Mouse (Mus musculus): ENCODE measurements around the gene Adamts10.

Gene Adamts10

DNA sequence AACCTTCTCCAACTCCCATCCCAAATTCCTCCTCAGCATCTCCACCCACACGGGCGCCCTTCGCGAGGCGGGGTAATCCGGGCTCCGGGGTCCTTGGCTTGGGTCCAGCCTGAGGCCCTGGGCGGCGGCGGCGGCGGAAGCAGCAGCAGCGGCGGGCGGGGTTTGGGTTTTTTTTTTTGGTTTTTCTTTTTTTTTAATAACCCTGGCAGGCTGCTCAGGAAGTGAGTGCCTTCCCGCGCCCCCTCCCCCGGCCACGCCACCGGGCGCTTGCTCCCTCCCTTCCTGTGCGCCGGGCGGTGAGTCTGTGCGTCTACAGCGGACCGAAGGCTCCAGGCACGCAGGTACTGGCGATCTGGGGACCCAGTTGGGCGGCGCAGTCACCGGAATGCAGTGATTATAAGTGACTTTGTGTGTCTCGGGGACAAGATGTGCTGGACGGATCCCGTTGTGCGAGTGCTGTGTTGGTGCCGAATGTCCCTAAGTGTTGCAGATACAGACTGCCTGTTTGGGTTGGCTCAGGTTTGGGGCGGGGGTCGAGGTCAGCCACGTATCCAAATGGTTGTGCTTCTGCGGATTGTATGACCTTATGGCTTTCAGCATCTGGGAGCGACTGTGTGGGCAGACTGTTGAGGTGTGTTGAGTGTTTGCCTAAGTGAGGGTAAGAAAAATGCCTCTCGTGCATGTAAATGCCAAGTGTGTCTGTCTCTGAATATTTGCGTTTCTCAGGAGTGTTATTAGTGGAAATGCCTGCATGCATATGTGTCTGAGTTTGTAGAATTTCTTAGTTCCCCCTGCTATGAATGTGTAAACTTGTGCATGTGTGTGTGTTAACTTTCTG lies at the start of gene Adamts10:
Gene Adamts10, plus strand, starts transcription at position 287 of the 838 bp plus-strand sequence.
- peak; percentile 78 for DNase-seq (ENCODE audit: low read depth, low spot score)

DNA sequence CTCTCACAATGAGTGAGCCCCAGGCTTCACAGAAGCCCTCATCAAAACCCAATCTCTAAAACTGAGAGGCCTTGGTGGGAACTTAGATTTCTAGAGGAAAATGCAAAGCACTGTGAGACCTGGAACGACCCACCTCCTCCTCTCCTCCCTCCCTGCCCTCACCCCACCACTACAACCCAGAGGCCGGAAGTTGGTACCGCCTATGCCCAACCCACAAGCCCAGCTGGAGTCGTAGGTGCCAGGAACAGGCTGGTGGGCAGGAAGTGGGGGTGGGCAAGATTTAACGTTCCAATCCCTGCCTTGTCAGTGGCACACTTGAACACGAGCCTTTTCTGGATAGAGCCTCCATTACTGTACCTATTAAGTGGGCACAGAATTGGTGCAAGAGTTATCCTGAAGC lies 40.0 kb upstream of the Adamts10 start:
- no peak for DNase-seq (ENCODE audit: low read depth, low spot score)

DNA sequence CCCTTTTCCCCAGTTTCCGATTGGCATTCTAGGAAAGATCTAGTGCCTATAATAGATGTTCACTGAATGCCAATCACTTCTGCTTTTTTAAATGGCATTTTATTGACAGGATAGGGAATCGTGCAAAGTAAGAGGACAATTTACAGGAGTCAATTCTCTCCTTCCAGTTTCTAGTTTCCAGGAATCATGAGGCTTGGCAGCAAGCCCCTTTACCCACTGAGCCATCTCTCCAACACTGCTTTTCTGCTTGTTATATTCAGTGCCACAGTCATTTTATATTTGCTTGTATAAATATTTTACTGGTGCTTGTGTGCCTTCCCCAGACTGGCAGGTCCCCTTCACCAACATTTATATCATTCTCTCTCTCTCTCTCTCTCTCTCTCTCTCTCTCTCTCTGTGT lies 36.8 kb upstream of the Adamts10 start:
- DNase-seq (ENCODE audit: low read depth, low spot score), result no peak

DNA sequence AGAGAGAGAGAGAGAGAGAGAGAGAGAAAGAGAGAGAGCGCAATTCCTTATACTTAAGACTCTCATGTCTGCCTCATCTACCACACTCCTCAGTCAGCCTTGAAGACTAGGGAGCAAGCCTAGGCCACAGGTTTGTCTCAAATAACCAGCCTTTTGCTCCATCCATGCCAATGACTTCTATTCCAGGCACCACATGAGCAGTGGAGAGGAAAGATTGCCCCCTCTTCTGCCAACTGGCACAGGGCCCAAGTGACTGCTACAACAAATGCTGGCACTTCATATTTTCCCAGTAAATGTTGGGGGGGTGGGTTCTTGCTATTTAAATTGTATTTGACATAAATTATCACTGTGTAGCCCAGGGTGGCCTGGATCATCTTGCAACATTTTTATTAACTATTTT lies 36.4 kb upstream of the Adamts10 start:
- no peak for DNase-seq (ENCODE audit: low read depth, low spot score)

DNA sequence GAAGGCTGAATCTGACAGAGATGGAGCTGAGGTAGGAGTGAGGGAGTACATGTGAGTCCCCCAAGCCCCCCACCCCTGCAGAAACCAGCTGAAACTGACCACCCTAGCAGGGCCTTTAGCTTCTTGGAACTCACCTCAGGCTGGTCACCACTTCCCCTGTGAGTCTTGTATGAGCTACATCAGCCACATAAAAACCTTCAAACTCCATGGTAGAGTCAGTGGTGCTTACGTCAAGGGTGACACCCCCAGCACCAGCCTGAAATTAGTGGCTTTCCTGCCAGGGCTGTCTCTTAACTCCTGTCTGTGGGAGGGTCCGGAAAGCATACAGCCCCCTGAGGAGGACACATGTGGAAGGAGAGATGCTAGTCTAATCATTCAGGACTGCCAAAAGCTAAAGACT lies 32.6 kb upstream of the Adamts10 start:
- no peak for DNase-seq (ENCODE audit: low read depth, low spot score)

DNA sequence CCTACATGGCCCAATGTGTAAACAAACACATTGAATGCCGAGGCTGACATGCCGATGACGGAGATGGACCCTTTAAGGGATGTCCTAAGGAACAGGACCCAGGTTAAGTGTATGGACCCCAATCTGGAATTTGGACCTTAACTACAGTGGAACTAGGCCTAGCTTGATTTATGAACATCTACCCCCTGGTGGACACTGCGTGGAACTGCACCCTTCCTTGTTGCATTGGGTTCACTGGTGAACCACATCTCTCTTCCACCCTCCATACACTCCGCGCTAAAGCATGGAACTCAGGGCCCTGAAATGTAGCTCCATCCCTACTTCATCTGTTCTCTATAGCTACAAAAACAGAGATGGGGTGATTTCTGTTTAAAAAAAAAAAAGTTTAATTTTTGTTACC lies 30.9 kb upstream of the Adamts10 start:
- peak; percentile 13 for DNase-seq (ENCODE audit: low read depth, low spot score)

DNA sequence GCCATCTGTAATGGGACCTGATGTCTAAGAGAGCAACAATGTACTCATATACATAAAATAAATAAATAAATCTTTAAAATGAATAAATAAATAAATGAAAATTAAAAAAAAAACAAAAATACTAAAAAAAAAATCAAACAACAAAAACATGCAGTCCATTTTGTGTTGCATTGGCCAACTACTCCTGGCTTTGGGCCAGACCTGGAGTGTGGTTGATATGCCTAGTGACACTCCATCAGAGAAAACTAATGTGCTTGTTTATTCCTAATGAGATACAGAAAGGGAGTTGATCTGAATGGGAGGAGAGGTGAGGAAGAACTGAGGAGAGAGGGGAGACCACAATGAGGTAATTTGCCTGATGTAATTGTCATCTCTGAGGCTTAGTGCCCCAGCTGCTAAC lies 29.4 kb upstream of the Adamts10 start:
- no peak for DNase-seq (ENCODE audit: low read depth, low spot score)

DNA sequence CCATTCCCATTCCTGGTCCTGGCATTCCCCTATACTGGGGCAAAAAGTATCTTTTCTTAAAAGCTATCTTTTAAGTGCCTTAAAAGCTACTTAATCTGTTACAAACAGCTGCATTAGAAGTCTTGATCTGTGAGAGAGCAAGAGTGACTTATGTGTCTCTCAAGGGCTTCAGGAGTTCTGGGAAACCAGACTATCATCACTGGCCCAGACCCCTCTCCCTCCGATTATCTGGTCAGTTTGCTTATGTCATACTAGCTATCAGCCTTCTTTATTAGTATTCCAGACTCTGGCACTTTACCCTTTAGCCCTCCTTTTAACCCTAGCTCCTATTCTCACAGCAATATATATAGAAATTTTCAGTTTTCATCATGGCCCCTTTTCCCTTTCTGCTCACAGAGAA lies 25.1 kb upstream of the Adamts10 start:
- DNase-seq (ENCODE audit: low read depth, low spot score), result no peak

DNA sequence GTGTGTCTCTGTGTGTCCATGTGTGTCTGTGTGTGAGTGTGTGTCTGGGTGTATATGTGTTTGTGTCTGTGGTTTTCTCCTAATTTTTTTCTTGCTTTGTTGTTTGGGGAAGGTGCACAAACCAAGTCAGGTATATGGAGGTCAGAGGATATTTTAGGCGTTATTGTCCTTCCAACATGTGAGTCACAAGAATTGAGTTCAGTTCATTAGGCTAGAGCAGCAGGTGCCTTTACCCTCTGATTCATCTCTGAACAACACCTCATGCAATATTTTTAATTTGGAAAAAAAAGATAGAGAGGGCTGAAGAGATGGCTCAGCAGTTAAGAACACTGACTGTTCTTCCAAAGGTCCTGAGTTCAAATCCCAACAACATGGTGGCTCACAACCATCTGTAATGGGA lies 15.6 kb upstream of the Adamts10 start:
- DNase-seq (ENCODE audit: low read depth, low spot score), result no peak

DNA sequence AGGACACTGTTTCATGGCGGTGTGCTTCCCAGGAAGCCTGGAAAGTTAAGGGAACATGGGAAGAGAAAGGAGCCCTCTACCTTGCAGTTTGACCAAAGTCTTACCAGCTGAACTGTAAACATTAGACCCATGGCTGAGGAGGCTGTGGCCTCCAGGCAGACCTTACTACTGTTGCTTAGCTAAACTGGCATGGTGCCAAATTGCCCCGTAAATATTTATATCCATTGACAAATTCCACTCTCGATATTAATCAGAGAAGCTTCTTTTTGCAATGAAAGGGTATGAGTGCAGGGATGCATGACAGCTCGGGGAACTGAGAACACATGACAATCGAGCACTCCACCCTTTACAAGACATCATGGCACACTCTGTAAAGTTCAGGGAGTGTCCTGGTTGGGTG lies 13.8 kb upstream of the Adamts10 start:
- no peak for DNase-seq (ENCODE audit: low read depth, low spot score)

DNA sequence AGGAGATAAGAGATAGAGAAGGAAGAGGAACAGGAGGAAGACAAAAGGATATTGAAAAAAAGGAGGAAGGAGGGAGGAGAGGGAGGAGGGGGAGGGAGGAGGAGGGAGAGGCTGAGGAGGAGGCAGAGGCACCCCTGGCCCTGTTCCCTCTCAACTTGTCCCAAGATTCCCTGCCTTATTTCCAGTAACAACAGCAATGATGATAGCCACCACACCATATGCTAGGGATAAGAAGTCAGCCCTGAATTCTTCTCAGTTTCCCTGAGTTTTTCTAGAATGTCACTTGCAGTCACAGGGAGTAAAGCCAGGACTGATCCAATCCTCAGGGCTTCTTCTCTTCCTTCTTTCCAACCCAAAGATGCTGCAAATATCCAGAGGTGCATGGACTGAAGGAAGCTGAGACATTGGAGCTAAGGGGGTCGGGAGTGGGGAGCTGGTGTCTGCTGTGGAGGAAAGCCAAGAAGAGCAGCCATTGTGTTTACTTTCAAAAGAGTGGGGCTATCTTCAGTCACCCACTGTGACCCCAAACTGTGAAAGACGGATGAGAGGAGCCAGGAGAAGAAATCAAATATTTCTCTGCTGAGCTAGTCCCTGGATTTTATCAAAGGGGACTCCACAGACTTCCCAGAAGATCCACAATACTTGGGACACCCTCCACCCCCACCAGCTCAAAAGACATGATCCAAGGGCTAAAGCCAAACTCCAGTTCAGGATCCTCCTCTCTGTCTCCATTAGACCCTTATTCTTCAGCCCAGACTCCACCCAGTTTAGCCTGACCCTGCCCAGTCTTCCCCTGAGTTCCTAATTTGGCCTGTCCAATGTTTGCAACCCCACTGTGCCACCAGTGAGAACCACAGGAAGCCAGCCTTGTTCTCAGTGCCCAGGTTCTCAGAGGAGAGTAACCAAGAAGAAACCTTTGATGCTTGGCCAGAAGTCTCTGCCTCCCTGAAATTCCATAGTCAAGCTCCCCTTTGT lies 11.3 kb upstream of the Adamts10 start:
- no peak for DNase-seq (ENCODE audit: low read depth, low spot score)

DNA sequence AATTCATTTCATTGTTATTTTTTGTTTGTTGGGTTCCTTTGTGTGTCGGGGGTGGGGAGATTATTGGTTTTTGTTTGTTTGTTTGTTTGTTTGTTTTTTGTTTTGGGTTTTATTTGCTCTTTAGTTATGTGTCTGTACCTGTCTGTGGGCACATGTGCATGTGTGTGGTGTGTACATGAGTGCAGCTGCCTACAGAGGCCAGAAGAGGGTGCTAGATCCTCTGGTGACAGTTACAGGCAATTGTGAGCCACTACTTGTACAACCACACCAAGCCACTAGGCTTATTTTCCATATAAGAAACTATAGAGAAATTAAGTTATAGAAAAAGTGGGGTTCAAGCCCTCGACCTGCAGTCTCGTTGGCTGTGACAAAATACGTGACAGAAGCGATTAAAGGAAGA lies 10.1 kb upstream of the Adamts10 start:
- DNase-seq (ENCODE audit: low read depth, low spot score), result no peak

DNA sequence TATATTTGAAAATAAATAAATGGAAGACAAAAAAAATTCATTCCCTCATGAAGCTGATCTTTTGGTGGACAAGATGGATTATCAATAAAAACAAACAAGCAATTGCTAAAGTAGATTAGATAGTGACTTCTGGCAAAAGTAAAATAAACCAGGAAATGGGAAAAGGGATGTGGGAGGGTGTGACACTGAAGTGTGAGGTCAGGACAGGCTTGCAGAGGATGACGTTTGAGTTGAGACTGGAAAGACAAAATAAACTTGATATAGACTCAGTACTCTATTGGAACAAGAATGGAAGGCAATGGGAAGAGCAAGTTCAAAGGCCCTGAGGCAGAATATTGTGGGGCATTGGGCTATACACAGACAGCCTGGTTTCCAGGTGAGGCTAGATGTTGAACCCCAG lies 3.6 kb upstream of the Adamts10 start:
- no peak for DNase-seq (ENCODE audit: low read depth, low spot score)

DNA sequence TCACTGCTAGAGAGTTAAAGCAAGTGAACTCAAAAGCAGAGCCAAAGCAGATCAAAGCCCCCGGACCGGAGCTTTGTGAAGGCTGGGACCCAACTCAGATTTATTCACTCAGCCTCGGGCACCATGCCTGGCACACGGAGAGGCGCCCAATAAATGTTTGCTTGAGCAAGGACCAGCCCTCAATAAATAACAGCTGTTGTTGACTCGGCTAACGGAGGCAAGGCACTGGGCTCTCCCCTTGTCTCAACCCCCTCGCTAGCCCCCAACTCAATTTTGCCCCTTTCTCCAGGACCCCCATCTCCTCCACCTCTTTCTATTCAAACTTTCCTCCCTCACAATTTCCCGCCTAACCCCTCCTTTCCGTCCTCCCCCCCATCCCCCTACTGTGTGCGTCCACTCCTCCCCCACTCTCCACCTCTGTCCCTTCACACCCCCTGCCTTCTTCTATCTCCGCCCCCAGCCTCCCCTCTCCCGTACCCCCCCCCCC lies 530 bp upstream of the Adamts10 start:
- peak; percentile 52 for DNase-seq (ENCODE audit: low read depth, low spot score)

DNA sequence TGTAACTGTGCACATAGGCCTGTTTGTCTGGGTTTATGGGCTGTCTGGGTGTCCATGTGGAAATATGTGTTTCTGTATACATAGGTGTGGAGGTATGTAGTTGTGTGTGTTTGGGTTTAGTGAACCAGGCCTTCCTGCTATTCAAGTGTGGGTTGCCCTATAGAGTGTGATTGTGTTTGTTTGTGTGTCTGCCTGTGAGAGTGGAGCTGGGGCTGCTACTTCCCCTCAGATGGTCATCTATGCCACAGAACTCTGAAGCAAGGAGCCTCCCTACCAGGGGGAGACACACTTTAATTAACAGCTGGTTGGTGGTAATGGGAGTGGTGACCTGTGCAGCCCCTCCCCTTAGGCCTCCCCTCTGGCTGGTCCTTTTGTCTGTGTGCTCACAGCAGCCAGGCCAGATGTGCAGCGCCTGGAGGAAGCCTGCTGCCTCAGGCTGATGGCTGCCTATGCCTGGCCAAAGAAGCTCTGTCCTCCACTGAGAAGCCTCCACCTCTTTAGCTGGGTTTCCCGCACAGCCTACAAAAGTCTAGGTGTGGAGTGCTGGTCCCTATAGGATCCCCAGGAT lies 886 bp downstream of the Adamts10 start:
- peak; percentile 64 for DNase-seq (ENCODE audit: low read depth, low spot score)

DNA sequence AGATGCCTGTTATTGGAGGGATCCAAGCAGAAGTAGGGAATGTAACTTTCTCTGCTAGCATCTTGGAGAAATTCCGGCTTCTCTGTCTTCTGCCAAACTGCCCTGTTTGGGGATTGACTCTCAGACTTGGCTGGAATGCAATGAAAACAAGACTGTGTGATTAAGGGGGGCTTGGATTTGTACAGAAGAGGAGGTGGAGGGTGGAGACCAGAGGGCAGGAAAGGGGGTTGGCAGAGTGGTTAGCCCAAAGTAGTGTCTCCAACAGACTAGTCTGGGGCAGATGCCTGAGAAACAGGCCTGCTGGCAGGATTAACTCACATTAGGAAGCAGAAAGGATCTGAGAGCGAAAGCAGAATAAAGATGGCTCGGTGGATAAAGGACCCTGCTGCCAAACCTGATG lies 2.5 kb downstream of the Adamts10 start:
- no peak for DNase-seq (ENCODE audit: low read depth, low spot score)

DNA sequence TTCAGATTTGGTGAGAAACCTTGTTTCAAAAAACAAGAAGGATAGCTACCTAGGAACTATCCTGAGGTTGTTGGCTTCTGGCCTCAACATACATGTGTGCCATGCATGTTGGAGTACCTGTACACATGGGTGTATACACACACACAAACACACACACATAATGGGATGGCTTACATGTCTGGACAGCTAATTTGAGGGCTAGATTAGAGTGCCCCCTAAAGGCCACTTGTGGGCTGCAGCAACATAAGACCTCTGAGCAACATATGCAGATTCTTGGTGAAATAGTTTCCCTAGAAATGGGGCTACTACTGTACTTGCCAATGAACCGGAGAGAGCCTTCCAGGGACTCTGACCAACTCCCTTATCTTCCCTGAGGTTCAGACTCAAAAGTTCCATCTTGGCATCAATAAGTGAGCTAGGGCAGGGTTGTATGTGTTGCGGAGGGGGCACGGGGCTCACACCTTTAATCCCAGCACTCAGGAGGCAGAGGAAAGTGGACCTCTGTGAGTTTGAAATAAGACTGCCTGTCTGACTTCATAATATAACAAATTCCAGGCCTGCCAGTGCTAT lies 15.2 kb downstream of the Adamts10 start:
- DNase-seq (ENCODE audit: low read depth, low spot score), result peak; percentile 56

DNA sequence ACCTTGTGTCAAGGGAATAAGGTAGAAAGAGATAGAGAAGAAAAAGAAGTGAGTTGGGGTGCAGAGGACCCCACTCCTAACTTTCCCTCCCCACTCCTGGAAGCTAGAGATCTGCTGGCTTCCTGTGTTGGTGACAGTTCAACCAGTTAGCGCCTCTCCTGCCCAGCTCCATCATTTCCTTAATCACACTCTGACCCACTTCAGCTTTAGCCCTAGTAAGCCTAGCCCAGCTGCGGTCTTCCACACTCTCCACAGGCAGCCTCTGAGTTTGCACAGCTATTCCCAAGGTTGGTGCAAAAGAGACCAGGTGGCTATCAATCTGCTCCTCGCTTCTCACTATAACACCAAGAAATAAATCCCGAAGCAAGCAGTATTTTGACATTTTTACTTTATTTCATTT lies 15.9 kb downstream of the Adamts10 start:
- no peak for DNase-seq (ENCODE audit: low read depth, low spot score)

DNA sequence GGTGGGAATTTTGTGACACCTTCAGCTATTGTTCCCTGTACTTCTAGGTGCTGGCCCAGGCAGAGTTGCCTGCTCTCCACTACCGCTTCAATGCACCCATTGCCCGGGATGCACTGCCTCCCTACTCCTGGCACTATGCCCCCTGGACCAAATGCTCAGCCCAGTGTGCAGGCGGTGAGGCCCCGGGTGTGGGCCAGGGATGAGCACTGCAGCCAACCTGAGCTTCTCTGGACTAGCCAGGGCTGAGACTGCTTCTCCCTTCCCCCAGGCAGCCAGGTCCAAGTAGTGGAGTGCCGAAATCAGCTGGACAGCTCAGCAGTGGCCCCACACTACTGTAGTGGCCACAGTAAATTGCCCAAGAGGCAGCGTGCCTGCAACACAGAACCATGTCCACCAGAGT lies 25.2 kb downstream of the Adamts10 start:
- DNase-seq (ENCODE audit: low read depth, low spot score), result no peak

DNA sequence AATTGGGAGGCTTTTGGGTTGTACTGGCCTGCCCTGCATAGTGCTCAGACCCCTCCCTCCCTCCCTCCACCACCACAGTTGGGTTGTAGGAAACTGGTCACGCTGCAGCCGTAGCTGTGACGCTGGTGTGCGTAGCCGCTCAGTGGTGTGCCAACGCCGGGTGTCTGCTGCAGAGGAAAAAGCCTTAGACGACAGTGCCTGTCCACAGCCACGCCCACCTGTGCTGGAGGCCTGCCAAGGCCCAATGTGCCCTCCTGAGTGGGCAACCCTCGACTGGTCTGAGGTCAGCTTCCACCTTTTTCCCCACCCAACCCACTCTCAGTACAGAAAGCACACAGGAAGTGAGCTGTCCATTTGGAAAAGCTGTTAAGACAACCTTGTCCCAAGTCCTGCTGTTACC lies 26.4 kb downstream of the Adamts10 start:
- no peak for DNase-seq (ENCODE audit: low read depth, low spot score)

DNA sequence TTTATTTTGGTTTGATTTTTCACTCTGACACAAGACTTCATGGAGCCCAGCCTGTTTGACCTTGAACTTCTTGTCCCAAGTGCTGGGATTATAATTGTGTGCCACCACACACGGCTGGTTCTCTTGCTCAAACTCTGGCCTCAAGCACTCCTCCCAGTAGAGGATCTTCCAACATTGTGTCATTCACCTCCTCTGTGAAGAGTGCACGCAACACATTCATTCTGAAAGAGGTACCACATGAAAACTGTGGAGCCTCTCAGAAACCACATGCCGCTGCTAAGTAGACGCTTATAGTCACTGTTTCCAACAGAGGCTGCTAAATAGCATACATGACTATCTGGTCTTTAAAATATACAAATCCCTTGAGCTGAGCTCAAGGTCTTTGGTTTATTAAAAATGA lies 28.1 kb downstream of the Adamts10 start:
- DNase-seq (ENCODE audit: low read depth, low spot score), result no peak

DNA sequence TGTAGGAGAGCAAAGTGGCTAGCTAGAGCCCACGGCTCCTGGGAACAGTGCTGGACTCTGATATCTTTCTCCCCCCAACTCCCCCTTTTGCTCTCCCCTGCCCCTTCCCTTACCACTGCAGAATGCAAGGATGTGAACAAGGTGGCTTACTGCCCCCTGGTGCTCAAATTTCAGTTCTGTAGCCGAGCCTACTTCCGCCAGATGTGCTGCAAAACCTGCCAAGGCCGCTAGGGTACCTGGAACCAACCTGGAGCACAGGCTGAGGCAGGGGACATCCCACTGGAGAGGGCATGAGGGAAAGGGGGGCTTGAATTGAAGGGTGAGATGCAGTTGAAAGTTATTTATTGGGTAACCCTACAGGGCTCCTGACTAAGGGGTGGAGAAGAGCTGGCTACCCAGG lies 29.0 kb downstream of the Adamts10 start:
- peak; percentile 67 for DNase-seq (ENCODE audit: low read depth, low spot score)

Measured in forelimb bud, embryonic 11.5 days (tissue).